Mouse (Mus musculus): Measurements from ENCODE around the gene Gdpd3.

DNA sequence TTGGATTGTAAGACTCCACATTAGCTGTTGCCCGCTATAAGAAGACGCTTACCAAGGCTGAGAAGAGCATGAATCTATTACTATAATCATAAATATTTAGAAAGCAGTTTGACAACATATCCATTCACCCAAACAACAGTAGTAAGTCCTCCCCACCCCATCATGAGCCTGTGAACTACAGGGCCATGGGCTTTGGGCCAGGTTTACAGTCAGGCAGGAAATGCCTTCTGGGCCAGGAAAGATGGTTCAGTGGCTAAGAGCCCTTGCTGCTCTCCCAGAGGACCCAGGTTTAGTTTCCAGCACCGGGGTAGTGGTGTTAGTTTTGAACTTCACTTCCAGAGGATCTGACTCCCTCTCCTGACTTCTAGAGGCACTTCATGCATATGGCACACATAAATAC is 48.6 kb upstream of the Gdpd3 start:
- TF ChIP-seq CTCF (IDR thresholded peaks at IDR 0.05; ENCODE audit: control insufficient read depth, insufficient read depth, insufficient replicate concordance, low read depth, low read length) (no peak), POLR2A (IDR thresholded peaks at IDR 0.05; ENCODE audit: control insufficient read depth, low read depth, low read length) (no peak)

Measured in testis, adult 2 months (tissue).